Mouse (Mus musculus) cortical plate, adult 2 months (tissue): Measurements from ENCODE around the gene Pdpk1.

Source experiments
- CTCF ChIP-seq: fragments of 200-500 bp; IDR thresholded peaks from 2 replicates; pipeline ENCODE4 v1.5.1; 2011; ENCODE audit warnings: mild to moderate bottlenecking, control low read depth, low read length; ENCODE audit not compliant: insufficient read depth; ENCODE audit errors: extremely low read depth
- POLR2A ChIP-seq: fragments of 200-500 bp; IDR thresholded peaks from 2 replicates; pipeline ENCODE4 v1.6.1; 2011; ENCODE audit warnings: mild to moderate bottlenecking, low read length, control low read depth; ENCODE audit not compliant: insufficient read depth; ENCODE audit errors: extremely low read depth

GRCm38 (mm10) chr17:24167120-24167519, 16.4 kb upstream of the Pdpk1 start:
- TF ChIP-seq CTCF, result no peak
- TF ChIP-seq POLR2A, result no peak
